Mouse (Mus musculus) lung, embryonic 15.5 days (tissue): ENCODE data around the gene Parp14. TPM values are rescaled to one million over a fixed set of nuclear protein-coding genes. Genes with fewer than 3 reads are reported as not detected.

Experiments
- polyA plus RNA-seq: library from polyadenylated mRNA; unstranded; fragments of >200 nt; fragmentation: Nextera tagmentation; extraction: Ambion mirVana; gene quantifications from 2 replicates; pipeline ENCODE4 v1.2.1, GENCODE M21; 2015

The Parp14 gene
- polyA plus RNA-seq, 1 experiment from 2014 or later, result 1.2 TPM

Other genes starting within 250 kb of the Parp14 start
- 13.0 and 13.7 TPM in 2 replicates for gene Dirc2, start 102.2 kb downstream of the Parp14 start, polyA plus RNA-seq
- 14.3 and 14.6 TPM in 2 replicates for gene Hspbap1, start 101.2 kb downstream of the Parp14 start, polyA plus RNA-seq
- gene Parp9, start 66.9 kb upstream of the Parp14 start, polyA plus RNA-seq, result 7.9 and 8.2 TPM in 2 replicates
- 5.0 and 5.8 TPM in 2 replicates for gene Dtx3l, start 67.6 kb upstream of the Parp14 start, polyA plus RNA-seq
- 31.7 and 33.0 TPM in 2 replicates for gene Kpna1, start 107.2 kb upstream of the Parp14 start, polyA plus RNA-seq
- 9.4 and 9.6 TPM in 2 replicates for gene Wdr5b, start 169.6 kb upstream of the Parp14 start, polyA plus RNA-seq
- 318 and 348 TPM in 2 replicates for gene Fam162a, start 200.1 kb upstream of the Parp14 start, polyA plus RNA-seq
- gene Ccdc58, start 200.1 kb upstream of the Parp14 start, polyA plus RNA-seq, result 75.3 and 78.1 TPM in 2 replicates